Mouse (Mus musculus): ENCODE measurements around the gene Rtel1.

GRCm38 (mm10) chr2:181381107-181381506 lies 61.6 kb downstream of the Rtel1 start:
- no peak for TF ChIP-seq EP300 (optimal IDR thresholded peaks at IDR 0.05)
- TF ChIP-seq CTCF (IDR thresholded peaks at IDR 0.05; ENCODE audit: low read depth), result no peak

Data from stomach, postnatal 0 days (tissue).